Mouse (Mus musculus) bone marrow macrophage, adult 2 months (primary cell): Measurements from ENCODE around the gene Arhgef3. TPM values are rescaled to one million over a fixed set of nuclear protein-coding genes. Genes with fewer than 3 reads are reported as not detected.
A peak's percentile ranks its signal among the peaks of the same experiment; 100 is the strongest.

ENCODE experiments used
- H3K27ac ChIP-seq: 2 replicates; pipeline ENCODE4 v1.5.1; 2012; ENCODE audit warnings: low read depth, low read length; ENCODE audit not compliant: insufficient read depth
- H3K4me1 ChIP-seq: 2 replicates; pipeline ENCODE4 v1.6.1; 2012; ENCODE audit warnings: low read length; ENCODE audit not compliant: control insufficient read depth, insufficient read depth
- H3K4me3 ChIP-seq: 2 replicates; pipeline ENCODE4 v1.5.1; 2012; ENCODE audit warnings: mild to moderate bottlenecking, low read length, moderate library complexity; ENCODE audit not compliant: insufficient read depth
- CTCF ChIP-seq: IDR thresholded peaks from 2 replicates; pipeline ENCODE4 v1.5.1; 2012; ENCODE audit warnings: low read depth, mild to moderate bottlenecking, low read length, moderate library complexity
- POLR2A ChIP-seq: IDR thresholded peaks from 2 replicates; pipeline ENCODE4 v1.6.1; 2012; ENCODE audit warnings: mild to moderate bottlenecking, low read depth, low read length, borderline replicate concordance
- polyA plus RNA-seq: library from polyadenylated mRNA; stranded (reverse); fragments of >200 nt; gene quantifications from 2 replicates; pipeline ENCODE4 v1.2.4, GENCODE M21; 2012; ENCODE audit not compliant: missing spikeins, insufficient read depth, insufficient read length

Gene Arhgef3
- polyA plus RNA-seq, 1 experiment, result 10.2 TPM

GRCm38 (mm10) chr14:27348656-27349055 is 234.0 kb downstream of the Arhgef3 start:
- no peak overlapping the region for H3K27ac ChIP-seq
- H3K4me1 ChIP-seq, result peaks cover 40% of the 10 kb centered on the region
- H3K4me3 ChIP-seq, result no peak overlapping the region
- TF ChIP-seq POLR2A (no peak), CTCF (no peak)

GRCm38 (mm10) chr14:27349120-27349519 is 234.4 kb downstream of the Arhgef3 start:
- H3K4me3 ChIP-seq, result no peak overlapping the region
- H3K27ac ChIP-seq, result no peak overlapping the region
- H3K4me1 ChIP-seq, result peaks cover 42% of the 10 kb centered on the region
- no peak for TF ChIP-seq CTCF

GRCm38 (mm10) chr14:27349828-27350729 is 235.4 kb downstream of the Arhgef3 start:
- no peak for TF ChIP-seq CTCF
- no peak for TF ChIP-seq POLR2A
- Histone ChIP-seq H3K4me3 (no peak overlapping the region), H3K4me1 (peaks cover 43% of the 10 kb centered on the region), H3K27ac (peak overlapping the region; percentile 89; the same call in 1 of the 2 replicates)

GRCm38 (mm10) chr14:27351051-27351475 is 236.4 kb downstream of the Arhgef3 start:
- TF ChIP-seq POLR2A (no peak), CTCF (no peak)
- Histone ChIP-seq H3K27ac (peak overlapping the region; percentile 89), H3K4me1 (peaks cover 48% of the 10 kb centered on the region), H3K4me3 (no peak overlapping the region)

- H3K4me3 ChIP-seq, result no peak overlapping the region
- TF ChIP-seq CTCF, result no peak
- no peak for TF ChIP-seq POLR2A
- H3K27ac ChIP-seq, result peak overlapping the region; percentile 89
- peaks cover 52% of the 10 kb centered on the region for H3K4me1 ChIP-seq
These were observed 236.9 kb downstream of the Arhgef3 start for GRCm38 (mm10) chr14:27351476-27352079.

GRCm38 (mm10) chr14:27352470-27352869 is 237.8 kb downstream of the Arhgef3 start:
- TF ChIP-seq POLR2A (no peak), CTCF (no peak)
- Histone ChIP-seq H3K4me3 (no peak overlapping the region), H3K4me1 (peaks cover 59% of the 10 kb centered on the region), H3K27ac (no peak overlapping the region)

GRCm38 (mm10) chr14:27355151-27355550 is 240.5 kb downstream of the Arhgef3 start:
- Histone ChIP-seq H3K4me1 (peaks cover 51% of the 10 kb centered on the region), H3K4me3 (no peak overlapping the region), H3K27ac (peak overlapping the region; percentile 30)
- TF ChIP-seq CTCF (no peak), POLR2A (no peak)

GRCm38 (mm10) chr14:27355937-27356336 is 241.2 kb downstream of the Arhgef3 start:
- no peak for TF ChIP-seq POLR2A
- no peak for TF ChIP-seq CTCF
- H3K4me1 ChIP-seq, result peaks cover 43% of the 10 kb centered on the region
- no peak overlapping the region for H3K4me3 ChIP-seq
- H3K27ac ChIP-seq, result peak overlapping the region; percentile 30; the same call in 1 of the 2 replicates

GRCm38 (mm10) chr14:27357139-27357538 is 242.4 kb downstream of the Arhgef3 start:
- TF ChIP-seq CTCF (no peak), POLR2A (no peak)
- H3K27ac ChIP-seq, result no peak overlapping the region
- no peak overlapping the region for H3K4me3 ChIP-seq
- peaks cover 36% of the 10 kb centered on the region for H3K4me1 ChIP-seq

GRCm38 (mm10) chr14:27358202-27358601 is 243.5 kb downstream of the Arhgef3 start:
- no peak overlapping the region for H3K27ac ChIP-seq
- H3K4me3 ChIP-seq, result no peak overlapping the region
- H3K4me1 ChIP-seq, result peaks cover 27% of the 10 kb centered on the region
- no peak for TF ChIP-seq CTCF
- no peak for TF ChIP-seq POLR2A
